Mouse (Mus musculus): Measurements from ENCODE around the gene H6pd.

DNA sequence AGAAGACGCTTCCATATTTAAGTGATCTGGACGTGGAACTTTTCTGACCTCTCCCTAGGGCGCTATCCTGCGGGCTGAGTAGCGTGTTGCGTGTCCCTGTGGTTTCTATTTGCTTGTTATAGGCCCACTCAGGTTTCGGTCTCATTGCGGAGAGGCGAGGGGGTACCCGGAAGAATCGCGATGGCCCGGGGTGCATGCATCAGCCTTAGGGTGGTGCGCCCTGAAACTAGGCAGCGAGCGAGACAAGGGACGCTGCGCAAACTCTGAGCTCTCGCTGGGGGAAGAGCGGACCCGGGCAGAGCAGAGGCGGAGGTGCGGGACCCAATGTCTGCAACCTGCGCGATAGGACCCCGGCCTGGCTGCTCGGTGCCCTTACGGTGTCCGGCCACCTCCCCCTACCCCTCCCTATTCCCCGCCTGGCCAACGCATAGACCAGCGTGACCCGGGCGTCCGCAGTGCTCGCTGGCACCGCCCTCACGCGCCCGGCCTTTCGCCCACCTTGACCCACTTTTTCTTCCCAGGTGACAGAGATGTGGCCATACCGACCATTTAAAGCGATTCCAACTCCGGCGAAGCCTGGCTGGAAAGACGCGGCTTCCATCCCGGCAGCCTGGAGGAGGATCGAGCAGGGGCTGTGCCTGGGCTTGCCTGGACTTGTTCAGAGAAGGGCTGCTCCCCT, 39.8 kb upstream of the H6pd start:
- TF ChIP-seq CTCF (IDR thresholded peaks at IDR 0.05 in 2 of 3, conservative IDR thresholded peaks at IDR 0.05 in 1 of 3; ENCODE audit: control insufficient read depth in 1 of 3, insufficient read depth in 1 of 3, low read depth in 2 of 3, low read length in 3 of 3, poor library complexity in 1 of 3, severe bottlenecking in 1 of 3) (no peak), USF2 (IDR thresholded peaks at IDR 0.05; ENCODE audit: borderline replicate concordance in 1 of 2, insufficient read depth in 1 of 2, low read depth in 1 of 2, low read length in 2 of 2) (no peak), MXI1 (IDR thresholded peaks at IDR 0.05; ENCODE audit: low read depth, low read length) (no peak), TBP (IDR thresholded peaks at IDR 0.05; ENCODE audit: low read depth, low read length) (no peak), MAX (IDR thresholded peaks at IDR 0.05; ENCODE audit: low read length) (no peak), POLR2A (IDR thresholded peaks at IDR 0.05; ENCODE audit: control insufficient read depth in 1 of 2, insufficient read depth in 1 of 2, low read depth in 1 of 2, low read length in 2 of 2, poor library complexity in 1 of 2) (no peak)
